ENCODE assay signal across 20 mouse cellular contexts in genomic region chr8:123632257-123632656, GRCm38 (mm10). TPM values are rescaled to one million over a fixed set of nuclear protein-coding genes. Genes with fewer than 3 reads are reported as not detected.
DNase-seq lines count a peak whose midpoint lies in the region; ATAC-seq and TF ChIP-seq lines count a peak whose summit lies in the region.
"Had no signal": no experiment of that assay in that cellular context is flagged by ENCODE, and none has a peak within 500 bp of the region (broad histone marks: within the 10 kb centered on the region; RNA-seq: fewer than 3 reads in every experiment).

No protein-coding gene starts in this region.

- H3K9ac ChIP-seq in forebrain, embryonic 11.5 days (ENCODE audit: low read length) = no peak overlapping the region
- no peak overlapping the region for H3K9ac ChIP-seq in forebrain, embryonic 16.5 days (replicated peaks; ENCODE audit: low read depth, low read length)
- H3K9ac ChIP-seq in midbrain, embryonic 11.5 days (ENCODE audit: low read length) = no peak overlapping the region
- H3K9ac ChIP-seq in midbrain, embryonic 13.5 days (replicated peaks) = no peak overlapping the region
- H3K9ac ChIP-seq: embryonic facial prominence, embryonic 12.5 days; embryonic facial prominence, embryonic 15.5 days; forebrain, embryonic 12.5 days; forebrain, embryonic 15.5 days; hindbrain, embryonic 12.5 days; hindbrain, embryonic 15.5 days had no signal

- H3K36me3 ChIP-seq in forebrain, embryonic 11.5 days (ENCODE audit: control insufficient read depth, insufficient read depth, low read length) = no peaks in the 10 kb centered on the region
- no peaks in the 10 kb centered on the region for H3K36me3 ChIP-seq in forebrain, embryonic 16.5 days (ENCODE audit: control insufficient read depth, insufficient read depth)
- no peaks in the 10 kb centered on the region for H3K36me3 ChIP-seq in midbrain, embryonic 11.5 days (ENCODE audit: control insufficient read depth, insufficient read depth, low read length)
- no peaks in the 10 kb centered on the region for H3K36me3 ChIP-seq in midbrain, embryonic 13.5 days
- no peaks in the 10 kb centered on the region for H3K36me3 ChIP-seq in small intestine, adult 2 months (ENCODE audit: control insufficient read depth, insufficient read depth, low read length)
- H3K36me3 ChIP-seq: embryonic facial prominence, embryonic 12.5 days; embryonic facial prominence, embryonic 15.5 days; forebrain, embryonic 12.5 days; forebrain, embryonic 15.5 days; hindbrain, embryonic 12.5 days; hindbrain, embryonic 15.5 days had no signal

- 82% methylated on average over 4 of the region's 4 CpGs for WGBS in forebrain, embryonic 11.5 days
- 81% methylated on average over 4 of the region's 4 CpGs for WGBS in forebrain, embryonic 16.5 days
- 88% methylated on average over 4 of the region's 4 CpGs for WGBS in midbrain, embryonic 11.5 days
- WGBS in midbrain, embryonic 13.5 days = 81% methylated on average over 4 of the region's 4 CpGs
- WGBS in small intestine, adult 2 months = 23% methylated on average over 4 of the region's 4 CpGs

- H3K9me3 ChIP-seq in forebrain, embryonic 11.5 days (ENCODE audit: control insufficient read depth, low read length) = no peaks in the 10 kb centered on the region
- H3K9me3 ChIP-seq in forebrain, embryonic 16.5 days (ENCODE audit: control insufficient read depth, low read length) = no peaks in the 10 kb centered on the region
- no peaks in the 10 kb centered on the region for H3K9me3 ChIP-seq in midbrain, embryonic 11.5 days (ENCODE audit: control insufficient read depth, low read length)
- H3K9me3 ChIP-seq in midbrain, embryonic 13.5 days = no peaks in the 10 kb centered on the region
- H3K9me3 ChIP-seq: embryonic facial prominence, embryonic 12.5 days; embryonic facial prominence, embryonic 15.5 days; forebrain, embryonic 12.5 days; forebrain, embryonic 15.5 days; hindbrain, embryonic 12.5 days; hindbrain, embryonic 15.5 days had no signal

- no peak overlapping the region for H3K4me2 ChIP-seq in forebrain, embryonic 11.5 days (ENCODE audit: low read depth, low read length, severe bottlenecking)
- H3K4me2 ChIP-seq in forebrain, embryonic 16.5 days (ENCODE audit: low read length) = no peak overlapping the region
- H3K4me2 ChIP-seq in midbrain, embryonic 11.5 days = no peak overlapping the region
- H3K4me2 ChIP-seq in midbrain, embryonic 13.5 days (replicated peaks) = no peak overlapping the region
- H3K4me2 ChIP-seq: embryonic facial prominence, embryonic 12.5 days; embryonic facial prominence, embryonic 15.5 days; forebrain, embryonic 12.5 days; forebrain, embryonic 15.5 days; heart, embryonic 11.5 days; hindbrain, embryonic 12.5 days; hindbrain, embryonic 15.5 days had no signal

- TF ChIP-seq CTCF in small intestine, adult 2 months (IDR thresholded peaks at IDR 0.05; ENCODE audit: extremely low read depth, insufficient read length, insufficient replicate concordance, low read depth, low read length) = no peak

- DNase-seq in forebrain, embryonic 11.5 days (ENCODE audit: low spot score) = peak; percentile 25
- peak; percentile 80 for DNase-seq in midbrain, embryonic 11.5 days (ENCODE audit: low spot score, missing footprints)
- DNase-seq in heart, adult 11 months = no peak
- DNase-seq: adrenal gland, postnatal 10 days; adrenal gland, postnatal 36 days; cerebellum, adult 18-20 months; cerebellum, adult 9-10 months; gastrocnemius, postnatal 10 days; gastrocnemius, postnatal 36 days had no signal

- no peak for TF ChIP-seq POLR2A in small intestine, adult 2 months (IDR thresholded peaks at IDR 0.05; ENCODE audit: low read depth, low read length)

- peaks cover 6% of the 10 kb centered on the region for H3K27me3 ChIP-seq in forebrain, embryonic 11.5 days (ENCODE audit: control insufficient read depth, insufficient read depth, low read length)
- no peaks in the 10 kb centered on the region for H3K27me3 ChIP-seq in forebrain, embryonic 16.5 days (replicated peaks; ENCODE audit: control insufficient read depth, insufficient read depth, low read length)
- H3K27me3 ChIP-seq in midbrain, embryonic 11.5 days (ENCODE audit: control insufficient read depth, insufficient read depth, low read length) = peaks cover 7% of the 10 kb centered on the region
- H3K27me3 ChIP-seq in midbrain, embryonic 13.5 days = peaks cover 32% of the 10 kb centered on the region
- H3K27me3 ChIP-seq in small intestine, adult 2 months (ENCODE audit: control insufficient read depth, insufficient read depth, low read length) = no peaks in the 10 kb centered on the region
- H3K27me3 ChIP-seq: Patski had no signal

- H3K27ac ChIP-seq in forebrain, embryonic 11.5 days (ENCODE audit: low read depth, low read length) = no peak overlapping the region
- H3K27ac ChIP-seq in forebrain, embryonic 16.5 days (ENCODE audit: low read length) = no peak overlapping the region
- no peak overlapping the region for H3K27ac ChIP-seq in midbrain, embryonic 11.5 days (ENCODE audit: low read depth, low read length)
- H3K27ac ChIP-seq in midbrain, embryonic 13.5 days = no peak overlapping the region
- H3K27ac ChIP-seq in small intestine, adult 2 months (ENCODE audit: insufficient read depth, low read depth, low read length) = peak overlapping the region; percentile 64
- H3K27ac ChIP-seq: embryonic facial prominence, embryonic 12.5 days; embryonic facial prominence, embryonic 15.5 days; forebrain, embryonic 12.5 days; forebrain, embryonic 15.5 days; hindbrain, embryonic 12.5 days; hindbrain, embryonic 15.5 days had no signal

- H3K4me3 ChIP-seq in forebrain, embryonic 11.5 days (ENCODE audit: low read depth, low read length) = no peak overlapping the region
- H3K4me3 ChIP-seq in forebrain, embryonic 16.5 days (replicated peaks; ENCODE audit: low read length) = no peak overlapping the region
- no peak overlapping the region for H3K4me3 ChIP-seq in midbrain, embryonic 11.5 days (ENCODE audit: low read depth, low read length)
- no peak overlapping the region for H3K4me3 ChIP-seq in midbrain, embryonic 13.5 days (replicated peaks)
- no peak overlapping the region for H3K4me3 ChIP-seq in small intestine, adult 2 months (ENCODE audit: low read depth, low read length)
- H3K4me3 ChIP-seq: embryonic facial prominence, embryonic 12.5 days; embryonic facial prominence, embryonic 15.5 days; forebrain, embryonic 12.5 days; forebrain, embryonic 15.5 days; hindbrain, embryonic 12.5 days; hindbrain, embryonic 15.5 days had no signal

- ATAC-seq in forebrain, embryonic 11.5 days (replicated peaks; ENCODE audit: low FRiP score) = no peak
- ATAC-seq in forebrain, embryonic 16.5 days = no peak
- ATAC-seq in midbrain, embryonic 11.5 days (ENCODE audit: low FRiP score) = no peak
- no peak for ATAC-seq in midbrain, embryonic 13.5 days
- ATAC-seq: forebrain, embryonic 15.5 days; Patski had no signal

- H3K4me1 ChIP-seq in forebrain, embryonic 11.5 days (replicated peaks; ENCODE audit: control insufficient read depth, insufficient read depth, low read length) = 0 out of 2 replicates have a peak, but pooled peaks cover 2% of the 10 kb centered on the region
- H3K4me1 ChIP-seq in forebrain, embryonic 16.5 days (replicated peaks; ENCODE audit: control insufficient read depth, insufficient read depth, low read length) = peaks cover 10% of the 10 kb centered on the region
- H3K4me1 ChIP-seq in midbrain, embryonic 11.5 days (ENCODE audit: control insufficient read depth, insufficient read depth, low read length) = peaks cover 4% of the 10 kb centered on the region; the same call in 1 of the 2 replicates
- peaks cover 10% of the 10 kb centered on the region for H3K4me1 ChIP-seq in midbrain, embryonic 13.5 days (replicated peaks)
- H3K4me1 ChIP-seq in small intestine, adult 2 months (ENCODE audit: control insufficient read depth, insufficient read depth, insufficient read length, low read length) = peaks cover 28% of the 10 kb centered on the region; the same call in 1 of the 2 replicates

RNA-seq across cellular contexts. Expression of gene Rhou, which starts 21.5 kb away (rescaled TPM):
- polyA plus RNA-seq in forebrain, embryonic 11.5 days (2014; fragmentation: Nextera tagmentation; extraction: Ambion mirVana) = 8.1 and 9.1 TPM in 2 replicates
- 8.8 and 9.5 TPM in 2 replicates for polyA plus RNA-seq in forebrain, embryonic 16.5 days (2015; fragmentation: Nextera tagmentation; extraction: Ambion mirVana)
- polyA plus RNA-seq in midbrain, embryonic 11.5 days (2014; fragmentation: Nextera tagmentation; extraction: Ambion mirVana) = 7.7 and 8.3 TPM in 2 replicates
- polyA plus RNA-seq in midbrain, embryonic 13.5 days (2015; fragmentation: Nextera tagmentation; extraction: Ambion mirVana) = 9.3 and 11.6 TPM in 2 replicates
- polyA plus RNA-seq in small intestine, adult 2 months (2012; rRNA removed) = 18.3 and 35.3 TPM in 2 replicates
